Mouse (Mus musculus): ENCODE measurements around the gene Ctxn1.
A peak's percentile ranks its signal among the peaks of the same experiment; 100 is the strongest.

Gene Ctxn1

GRCm38 (mm10) chr8:4213210-4214005 lies 45.7 kb downstream of the Ctxn1 start:
- DNase-seq: peak; percentile 52 to 64

GRCm38 (mm10) chr8:4212809-4213209 lies 46.3 kb downstream of the Ctxn1 start:
- peak; percentile 59 to 63 for DNase-seq

- DNase-seq: peak in 1 of 2 experiments; percentile 34
Measured at GRCm38 (mm10) chr8:4211097-4211496, 48.0 kb downstream of the Ctxn1 start.

Measured in cerebellum, postnatal 10 days (tissue).